Mouse (Mus musculus) spleen, postnatal 10 days (tissue): ENCODE results near the gene Tmx4.

Experiments used
- DNase-seq, 2 experiments: peaks; one replicate each; pipeline ENCODE4 v3.0.0; 2021 to 2022; ENCODE audit warnings: low spot score in 2 of 2

Gene Tmx4

GRCm38 (mm10) chr2:134559422-134559821 lies 84.5 kb downstream of the Tmx4 start:
- no peak for DNase-seq

DNA sequence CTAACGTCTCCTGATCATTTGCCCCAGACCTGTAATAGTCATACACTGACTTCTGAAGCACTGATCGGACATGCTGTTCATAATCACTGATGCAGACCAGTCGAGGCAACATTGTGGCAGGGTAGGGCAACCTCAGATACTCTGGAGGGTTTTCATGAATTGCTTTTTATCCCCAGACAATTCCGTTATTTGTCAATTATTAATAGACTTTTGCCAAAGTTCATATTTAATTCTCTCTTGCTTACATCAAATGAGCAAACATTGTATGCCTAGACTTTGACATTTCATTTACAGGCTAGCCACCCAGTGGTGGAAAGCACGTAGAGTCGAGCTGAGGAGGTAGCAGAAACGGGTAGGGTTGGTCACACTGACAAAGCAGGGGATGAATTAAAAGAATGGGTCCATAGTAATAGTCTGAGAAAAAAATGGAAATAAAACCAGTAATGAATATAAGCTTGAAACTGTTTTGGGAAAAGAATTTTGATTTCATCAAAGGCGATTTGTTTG lies 89.7 kb downstream of the Tmx4 start, which contains the start of gene Hao1:
TSS of gene Hao1 (minus strand) at position 148 of the 507 bp plus-strand sequence.
- DNase-seq, result no peak

- DNase-seq, result no peak
These were observed 91.6 kb downstream of the Tmx4 start for GRCm38 (mm10) chr2:134552358-134552757.

DNA sequence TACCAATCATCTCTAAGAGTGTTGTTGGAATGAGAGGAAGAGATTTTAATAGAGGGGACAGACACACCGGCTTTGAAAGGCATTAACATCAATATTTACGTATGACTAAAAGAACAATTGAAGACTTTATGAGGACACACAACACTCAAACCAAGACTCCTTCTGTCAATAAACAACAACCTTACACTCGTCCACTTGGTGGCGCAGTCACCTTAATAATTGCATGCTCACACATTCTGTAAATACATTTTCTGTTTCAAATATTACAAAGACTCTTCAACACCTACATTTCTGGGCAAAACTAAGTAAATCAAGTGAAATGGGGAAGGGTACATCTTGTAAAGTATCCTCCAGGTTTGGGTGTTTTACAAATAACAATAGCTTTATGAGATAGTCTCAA lies 94.2 kb downstream of the Tmx4 start:
- peak; percentile 13 to 65 for DNase-seq

DNA sequence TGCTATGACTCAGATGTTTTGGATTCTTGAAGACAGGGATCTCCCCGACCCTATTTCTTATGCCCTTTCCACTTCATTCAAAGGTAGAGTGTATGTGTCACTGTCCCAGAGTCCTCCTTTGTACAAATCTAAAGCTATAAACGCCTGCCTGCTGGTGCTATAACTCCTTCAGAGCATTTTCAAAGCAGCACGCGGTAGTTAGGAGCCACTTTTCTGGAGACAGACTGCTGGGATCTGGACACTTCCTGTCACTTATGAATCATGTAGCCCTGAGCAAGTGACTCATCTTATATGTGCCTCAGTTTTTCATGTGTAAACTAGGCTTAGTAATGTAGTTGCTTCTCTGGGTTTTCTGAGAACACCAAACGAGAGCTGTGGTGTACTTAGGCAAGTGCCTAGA lies 98.8 kb downstream of the Tmx4 start:
- no peak for DNase-seq

- no peak for DNase-seq
These were observed 99.5 kb downstream of the Tmx4 start for GRCm38 (mm10) chr2:134544321-134545065.
